Mouse (Mus musculus) common myeloid progenitor, adult 5-6 weeks (primary cell): ENCODE measurements around the gene E130116L18Rik. TPM values are rescaled to one million over a fixed set of nuclear protein-coding genes. Genes with fewer than 3 reads are reported as not detected.
"Not testable (repeated sequence)": the region's sequence is repeated elsewhere in the genome, so short reads cannot be mapped to it uniquely, and the experiment has no call there.

Experiments used
- ATAC-seq: replicated peaks from 2 replicates; pipeline ENCODE4 v1.8.0; 2016; ENCODE audit warnings: low read depth, mild to moderate bottlenecking, moderate TSS enrichment, inconsistent platforms; ENCODE audit not compliant: poor library complexity, severe bottlenecking
- total RNA-seq: library from RNA; stranded (forward); fragments of 200-1000, 187-1606 nt; gene quantifications from 2 replicates; pipeline ENCODE4 v1.2.3, GENCODE M21; 2017

Gene E130116L18Rik
- not detected in 2 replicates for total RNA-seq

DNA sequence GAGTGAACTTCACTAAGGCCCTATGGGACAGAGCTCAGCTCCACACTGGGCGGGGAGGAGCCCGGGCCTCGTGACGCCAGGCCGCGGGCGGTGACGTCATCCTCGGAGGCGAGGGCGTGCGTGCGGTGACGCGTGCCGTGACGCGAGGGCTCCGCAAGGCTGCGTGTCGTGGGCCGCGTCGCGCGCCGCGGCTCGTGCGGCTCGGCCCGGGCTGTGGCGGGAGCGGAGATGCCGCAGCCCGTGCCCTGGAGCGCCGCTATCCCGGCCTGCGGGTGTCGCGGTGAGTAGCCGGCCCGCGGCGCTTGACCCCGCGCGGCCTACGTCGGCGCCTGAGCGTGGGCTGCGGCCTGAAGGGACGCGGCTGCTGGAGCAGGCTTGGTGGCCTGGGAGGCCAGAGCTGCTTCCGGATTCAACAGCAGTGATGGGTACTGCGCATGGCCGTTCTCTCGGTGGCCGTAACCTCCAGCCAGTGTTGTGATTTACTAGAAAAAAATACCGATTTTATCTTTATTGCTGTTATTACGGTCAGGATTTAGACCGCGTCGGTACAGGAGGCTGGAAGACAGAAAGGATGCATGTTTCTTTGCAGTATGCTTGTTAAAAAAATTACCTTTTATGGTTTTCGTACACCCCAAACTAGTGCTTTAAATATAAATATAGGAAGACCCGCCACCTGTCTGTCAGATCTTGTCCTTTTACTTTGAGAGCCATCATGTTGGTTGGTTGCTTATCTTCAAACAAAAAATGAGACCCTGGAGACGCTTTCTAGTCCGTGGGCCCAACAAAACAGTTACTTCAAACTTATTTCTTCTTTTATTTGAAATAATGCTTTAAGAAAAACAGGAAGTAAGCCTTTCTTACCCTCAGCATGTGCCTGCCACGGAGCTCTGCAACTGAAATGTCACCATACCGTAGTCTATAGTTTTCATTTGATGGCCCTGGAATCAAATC, at the start of gene E130116L18Rik:
Gene E130116L18Rik (minus strand): TSS at position 402 of the 951 bp plus-strand sequence.
- ATAC-seq: peak; percentile 95

DNA sequence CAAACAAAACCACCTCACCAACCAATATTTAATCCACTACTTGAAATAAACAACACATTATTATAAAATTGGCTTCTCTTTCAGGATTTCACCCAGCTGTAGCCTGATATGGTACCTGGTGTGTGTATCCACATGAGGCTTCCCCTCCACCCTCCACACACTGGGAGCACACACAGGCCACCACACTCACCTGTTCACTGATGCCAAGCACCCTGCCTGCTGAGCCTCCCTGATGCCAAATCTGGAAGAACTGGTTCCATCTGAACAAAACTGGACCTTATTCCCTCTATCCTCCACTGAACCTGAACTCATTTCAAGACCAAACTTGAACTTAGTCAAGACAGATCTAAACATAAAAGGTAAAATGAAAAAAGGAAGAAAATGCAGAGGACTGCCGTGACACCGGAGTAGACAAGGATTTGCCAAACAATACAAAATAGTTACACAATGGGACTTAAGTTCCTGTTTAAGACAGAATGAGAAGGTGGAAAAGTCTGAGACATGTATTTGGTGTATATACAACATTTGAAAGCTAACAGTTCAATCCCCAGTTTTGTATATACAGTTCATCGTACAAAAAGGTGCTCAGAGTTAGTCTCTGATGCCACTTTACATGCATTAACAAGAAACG, 45.4 kb upstream of the E130116L18Rik start:
- no peak for ATAC-seq

DNA sequence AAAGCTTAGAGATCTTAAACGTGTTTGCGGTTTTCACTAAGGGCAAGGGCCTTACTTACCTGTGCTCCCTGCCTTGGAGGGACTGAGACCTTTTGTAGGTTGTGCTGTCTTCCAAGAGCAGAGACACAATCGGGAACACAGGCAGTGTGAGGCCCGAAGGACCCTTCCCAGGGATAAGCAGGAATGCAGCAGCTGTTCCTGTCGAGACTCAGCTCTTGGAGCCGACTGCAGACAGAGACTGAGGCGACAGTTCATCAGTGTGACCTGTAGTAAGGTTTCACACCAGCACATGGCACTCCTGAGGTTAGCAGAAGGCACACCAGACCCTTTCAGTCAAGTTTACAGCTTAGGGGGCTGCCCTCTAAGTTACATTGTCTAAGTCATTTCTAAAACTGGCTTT, 39.3 kb upstream of the E130116L18Rik start:
- ATAC-seq: no peak

DNA sequence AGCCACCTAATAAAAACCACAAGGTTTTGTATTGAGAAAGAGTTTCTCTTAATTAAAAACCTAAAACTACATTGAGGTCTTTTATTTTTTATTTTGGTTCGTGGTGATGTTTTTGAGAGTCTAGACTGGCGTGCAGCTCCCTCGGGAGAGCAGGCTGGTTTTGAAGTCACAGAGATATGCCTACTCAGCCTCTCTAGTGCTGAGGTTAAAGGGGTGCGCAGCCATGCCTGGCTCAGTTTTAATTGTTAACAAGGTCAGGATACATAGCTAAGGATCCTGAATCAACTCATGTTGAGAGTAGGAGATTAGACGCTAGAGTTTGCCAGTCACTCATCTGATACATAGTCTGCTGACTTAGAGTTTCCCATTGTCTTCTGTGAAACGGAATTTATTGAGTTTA, 38.5 kb upstream of the E130116L18Rik start:
- no peak for ATAC-seq

- ATAC-seq: no peak
These were observed 33.7 kb upstream of the E130116L18Rik start for GRCm38 (mm10) chr5:25256686-25257085.

DNA sequence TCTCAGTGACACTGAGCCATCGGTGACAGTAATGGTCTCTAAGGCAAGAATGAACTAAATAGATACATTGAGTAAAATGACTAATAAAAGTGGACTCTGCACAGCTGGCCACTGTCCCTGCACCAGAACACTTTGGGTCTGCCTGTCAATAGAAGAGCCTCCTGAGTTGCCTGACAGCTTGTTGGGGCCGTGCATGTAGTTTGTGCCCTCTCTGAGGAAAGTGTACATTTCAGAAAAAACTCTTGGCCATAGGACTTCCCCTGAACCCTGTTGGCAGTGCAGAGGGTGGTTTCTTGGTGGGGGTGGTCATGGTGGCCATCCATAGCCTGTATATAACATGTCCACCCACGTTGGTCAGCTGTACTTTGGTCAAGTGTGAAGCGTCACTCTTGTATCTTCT, 31.5 kb upstream of the E130116L18Rik start:
- ATAC-seq: no peak

DNA sequence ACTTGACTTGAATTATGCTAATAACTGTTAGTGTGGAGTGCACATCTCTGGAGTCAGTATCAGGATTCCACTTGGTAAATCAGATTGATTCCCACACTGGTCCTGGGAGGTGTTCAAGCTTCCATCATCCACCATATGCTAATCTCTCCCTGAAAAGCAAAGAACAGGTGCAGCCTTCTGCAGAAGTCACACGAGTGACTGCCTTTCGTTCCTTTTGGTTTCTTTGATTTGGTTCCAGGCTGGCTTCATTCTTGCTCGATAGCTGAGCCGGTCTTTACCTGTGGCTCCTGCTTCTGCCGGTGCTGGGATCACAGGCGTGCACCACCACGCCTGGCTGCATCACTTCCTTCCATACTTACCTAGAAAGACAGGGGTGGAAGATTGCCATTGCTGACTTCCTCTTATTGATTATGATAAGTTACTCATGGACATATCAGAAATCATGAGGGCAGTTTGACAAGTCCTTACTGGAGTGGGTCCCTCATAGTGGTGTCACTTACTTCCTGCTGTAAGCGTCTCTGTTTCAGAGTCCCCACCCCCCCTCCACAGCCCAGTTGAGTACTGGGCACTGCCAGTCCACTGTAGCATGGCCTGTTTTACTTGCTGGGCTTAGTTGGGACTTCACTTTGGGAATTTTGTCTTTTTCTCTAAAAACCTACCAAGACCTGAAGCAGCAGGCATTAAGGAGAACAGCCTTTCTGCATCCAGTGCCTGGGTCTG, 30.0 kb upstream of the E130116L18Rik start:
- ATAC-seq: no peak

DNA sequence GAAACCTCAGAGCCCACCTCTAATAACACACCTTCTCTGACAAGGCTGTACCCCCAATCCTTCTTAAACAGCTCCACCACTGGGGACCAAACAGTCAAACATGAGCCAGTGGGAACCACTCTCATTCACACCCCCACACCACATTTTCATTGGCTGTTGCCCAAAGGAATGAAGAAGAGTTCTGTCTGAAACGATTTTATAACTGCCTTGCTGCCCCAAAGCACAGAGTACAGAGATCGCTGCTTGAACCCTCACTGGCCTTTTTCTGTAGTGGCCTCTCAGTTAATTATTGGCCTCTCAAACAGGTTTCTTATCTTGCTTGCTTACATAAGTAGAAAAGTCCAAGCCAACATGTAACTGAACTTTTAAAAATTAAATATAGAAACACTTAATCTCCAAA, 29.5 kb upstream of the E130116L18Rik start:
- ATAC-seq: no peak

- no peak for ATAC-seq
These were observed 24.1 kb upstream of the E130116L18Rik start for GRCm38 (mm10) chr5:25247036-25247435.

- ATAC-seq: no peak
These were observed 23.5 kb upstream of the E130116L18Rik start for GRCm38 (mm10) chr5:25246473-25246865.

GRCm38 (mm10) chr5:25245806-25246472, 23.0 kb upstream of the E130116L18Rik start:
- no peak for ATAC-seq

GRCm38 (mm10) chr5:25243101-25243500, 20.1 kb upstream of the E130116L18Rik start:
- no peak for ATAC-seq

GRCm38 (mm10) chr5:25224377-25224776, 1.4 kb upstream of the E130116L18Rik start:
- not testable (repeated sequence) for ATAC-seq

DNA sequence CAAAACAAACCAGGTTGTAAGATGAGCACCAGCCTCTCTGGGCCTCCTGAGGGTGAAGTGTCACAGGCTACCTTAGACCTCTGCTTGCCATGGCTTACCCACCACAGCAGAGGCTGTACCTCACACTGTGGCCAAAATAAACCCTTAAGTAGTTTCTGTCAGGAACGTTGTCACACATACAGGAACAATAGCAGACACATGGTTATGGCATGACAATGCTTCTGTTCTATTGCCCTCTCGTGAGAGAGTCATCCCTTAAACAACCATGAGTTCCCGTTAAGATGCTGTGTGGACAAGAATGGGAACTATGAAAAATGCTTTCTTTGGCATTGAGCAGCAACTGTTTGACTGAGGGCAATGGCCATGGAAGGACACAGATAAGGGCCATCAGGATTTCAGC, 1.3 kb downstream of the E130116L18Rik start, which contains the start of gene Galnt11:
Gene Galnt11 (plus strand): TSS at position 301 of the 400 bp plus-strand sequence.
- no peak for ATAC-seq

GRCm38 (mm10) chr5:25215006-25215405, 7.9 kb downstream of the E130116L18Rik start:
- ATAC-seq: no peak

DNA sequence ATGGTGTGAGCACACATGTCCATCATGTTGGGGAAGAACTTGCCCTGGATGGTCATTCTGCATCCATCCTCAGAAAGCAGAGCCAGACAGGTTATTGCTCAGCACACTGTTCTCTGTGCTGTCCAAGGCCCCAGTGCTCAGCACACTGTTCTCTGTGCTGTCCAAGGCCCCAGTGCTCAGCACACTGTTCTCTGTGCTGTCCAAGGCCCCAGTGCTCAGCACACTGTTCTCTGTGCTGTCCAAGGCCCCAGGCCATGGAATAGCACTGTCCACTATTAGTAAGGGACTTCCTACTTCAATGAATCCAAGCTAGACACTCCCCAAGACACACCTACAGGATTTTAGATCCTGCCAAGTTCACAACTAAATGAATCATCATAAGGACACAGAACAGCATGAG, 9.7 kb downstream of the E130116L18Rik start:
- ATAC-seq: not testable (repeated sequence)

- no peak for ATAC-seq
These were observed 11.1 kb downstream of the E130116L18Rik start for GRCm38 (mm10) chr5:25211872-25212271.

GRCm38 (mm10) chr5:25190521-25190920, 32.4 kb downstream of the E130116L18Rik start:
- no peak for ATAC-seq

GRCm38 (mm10) chr5:25188802-25189201, 34.2 kb downstream of the E130116L18Rik start:
- ATAC-seq: peak; percentile 65; the same call in 1 of the 2 replicates

- ATAC-seq: 0 out of 2 replicates have a peak, but pooled peaks have one; percentile 42
These were observed 35.2 kb downstream of the E130116L18Rik start for GRCm38 (mm10) chr5:25187727-25188126.
